Mouse (Mus musculus) embryonic facial prominence, embryonic 11.5 days (tissue): ENCODE results near the gene Aadac. TPM values are rescaled to one million over a fixed set of nuclear protein-coding genes. Genes with fewer than 3 reads are reported as not detected.

Experiments used
- ATAC-seq: fragments of 200-750 bp; cut with Nextera tagmentation; replicated peaks from 2 replicates; pipeline ENCODE4 v1.8.0; 2017; ENCODE audit warnings: low read depth; ENCODE audit not compliant: insufficient number of reproducible peaks, low FRiP score, low TSS enrichment
- DNase-seq: peaks from one replicate; pipeline ENCODE4 v3.0.0-alpha.2; 2015; ENCODE audit warnings: low spot score
- H3K27ac ChIP-seq: fragments of 300-500 bp; sonication (generic); replicated peaks from 2 replicates; pipeline ENCODE4 v1.5.1; 2014; ENCODE audit warnings: mild to moderate bottlenecking, low read depth, low read length, control low read depth
- H3K27me3 ChIP-seq: fragments of 300-500 bp; sonication (generic); 2 replicates; pipeline ENCODE4 v1.6.1; 2014; ENCODE audit warnings: mild to moderate bottlenecking, low read length, moderate library complexity, mixed read lengths; ENCODE audit not compliant: control insufficient read depth, insufficient read depth
- H3K36me3 ChIP-seq: fragments of 300-500 bp; sonication (generic); replicated peaks from 2 replicates; pipeline ENCODE4 v1.6.1; 2014; ENCODE audit warnings: low read depth, mild to moderate bottlenecking, low read length, moderate library complexity, mixed read lengths; ENCODE audit not compliant: control insufficient read depth, insufficient read depth
- H3K4me1 ChIP-seq: fragments of 300-500 bp; sonication (generic); 2 replicates; pipeline ENCODE4 v1.6.1; 2014; ENCODE audit warnings: low read length, mixed read lengths; ENCODE audit not compliant: control insufficient read depth, insufficient read depth
- H3K4me2 ChIP-seq: fragments of 300-500 bp; sonication (generic); 2 replicates; pipeline ENCODE4 v1.6.1; 2014; ENCODE audit warnings: low read depth, mild to moderate bottlenecking, control low read depth, low read length, moderate library complexity
- H3K4me3 ChIP-seq: fragments of 300-500 bp; sonication (generic); 2 replicates; pipeline ENCODE4 v1.5.1; 2014; ENCODE audit warnings: low read depth, low read length, control low read depth
- H3K9ac ChIP-seq: fragments of 300-500 bp; sonication (generic); replicated peaks from 2 replicates; pipeline ENCODE4 v1.6.1; 2014; ENCODE audit warnings: mild to moderate bottlenecking, control low read depth, low read length
- H3K9me3 ChIP-seq: fragments of 300-500 bp; sonication (generic); replicated peaks from 2 replicates; pipeline ENCODE4 v1.6.1; 2016; ENCODE audit warnings: mild to moderate bottlenecking, low read length, inconsistent platforms, mixed read lengths; ENCODE audit not compliant: control insufficient read depth
- WGBS: fragments of 180-500 bp; shearing (Covaris S2); extraction: QIAGEN DNeasy Blood & Tissue Kit; methylation state at CpG from one replicate; pipeline ENCODE4 v1.1.7; 2014; 5-methylcytosine and 5-hydroxymethylcytosine counted together
- polyA plus RNA-seq: library from polyadenylated mRNA; unstranded; fragments of >200 nt; fragmentation: Nextera tagmentation; extraction: Ambion mirVana; gene quantifications from 2 replicates; pipeline ENCODE4 v1.2.1, GENCODE M21; 2014

Gene Aadac
- polyA plus RNA-seq = not detected in 2 replicates

- no peaks in the 10 kb centered on the region for H3K27me3 ChIP-seq
- no peak for ATAC-seq
- 70% methylated on average over 1 of the region's 1 CpGs for WGBS
- no peaks in the 10 kb centered on the region for H3K4me1 ChIP-seq
- H3K36me3 ChIP-seq = no peaks in the 10 kb centered on the region
- no peak for DNase-seq
- no peak within 1 kb of the TSS for H3K4me3 ChIP-seq
- H3K27ac ChIP-seq = no peak within 1 kb of the TSS
- no peak within 1 kb of the TSS for H3K9ac ChIP-seq
- H3K4me2 ChIP-seq = no peak within 1 kb of the TSS
- no peaks in the 10 kb centered on the region for H3K9me3 ChIP-seq
Measured at GRCm38 (mm10) chr3:60025417-60025816, at the start of gene Aadac. Gene Aadac, plus strand, starts transcription at chr3:60025717.

GRCm38 (mm10) chr3:60003622-60004021 is 21.9 kb upstream of the Aadac start:
- Histone ChIP-seq H3K4me3 (no peak overlapping the region), H3K9ac (no peak overlapping the region), H3K27me3 (no peaks in the 10 kb centered on the region), H3K36me3 (no peaks in the 10 kb centered on the region), H3K27ac (no peak overlapping the region), H3K4me2 (no peak overlapping the region), H3K4me1 (no peaks in the 10 kb centered on the region), H3K9me3 (no peaks in the 10 kb centered on the region)
- DNase-seq = no peak
- no peak for ATAC-seq

- no peak within 1 kb of the TSS for H3K27ac ChIP-seq
- H3K27me3 ChIP-seq = no peaks in the 10 kb centered on the region
- H3K9ac ChIP-seq = no peak within 1 kb of the TSS
- H3K9me3 ChIP-seq = no peaks in the 10 kb centered on the region
- no peak for DNase-seq
- no peaks in the 10 kb centered on the region for H3K36me3 ChIP-seq
- no peak within 1 kb of the TSS for H3K4me2 ChIP-seq
- no peak within 1 kb of the TSS for H3K4me3 ChIP-seq
- no peak for ATAC-seq
- no peaks in the 10 kb centered on the region for H3K4me1 ChIP-seq
- WGBS = 76% methylated on average over 1 of the region's 1 CpGs
Measured at GRCm38 (mm10) chr3:60006443-60006842, 19.1 kb upstream of the Aadac start, which contains the start of gene Aadacl2. Gene Aadacl2, plus strand, starts transcription at chr3:60006743.

- Histone ChIP-seq H3K27me3 (no peaks in the 10 kb centered on the region), H3K4me2 (no peak overlapping the region), H3K9me3 (no peaks in the 10 kb centered on the region), H3K27ac (no peak overlapping the region), H3K36me3 (no peaks in the 10 kb centered on the region), H3K4me1 (no peaks in the 10 kb centered on the region), H3K4me3 (no peak overlapping the region), H3K9ac (no peak overlapping the region)
- 90% methylated on average over 4 of the region's 4 CpGs for WGBS
- no peak for DNase-seq
- ATAC-seq = no peak
Measured at GRCm38 (mm10) chr3:60031511-60031910, 6.0 kb downstream of the Aadac start.

- ATAC-seq (no peak), DNase-seq (no peak)
- Histone ChIP-seq H3K4me1 (no peaks in the 10 kb centered on the region), H3K9me3 (no peaks in the 10 kb centered on the region), H3K9ac (no peak overlapping the region), H3K27ac (no peak overlapping the region), H3K4me3 (no peak overlapping the region), H3K4me2 (no peak overlapping the region), H3K36me3 (no peaks in the 10 kb centered on the region), H3K27me3 (no peaks in the 10 kb centered on the region)
- 76% methylated on average over 3 of the region's 3 CpGs for WGBS
Measured at GRCm38 (mm10) chr3:60046221-60046913, 20.9 kb downstream of the Aadac start.

- Histone ChIP-seq H3K4me3 (no peak overlapping the region), H3K36me3 (no peaks in the 10 kb centered on the region), H3K9ac (no peak overlapping the region), H3K4me2 (no peak overlapping the region), H3K27me3 (no peaks in the 10 kb centered on the region), H3K27ac (no peak overlapping the region), H3K9me3 (no peaks in the 10 kb centered on the region), H3K4me1 (no peaks in the 10 kb centered on the region)
- DNase-seq = no peak
- no peak for ATAC-seq
- WGBS = 82% methylated on average over 3 of the region's 3 CpGs
Measured at GRCm38 (mm10) chr3:60053231-60053927, 27.9 kb downstream of the Aadac start.

- no peaks in the 10 kb centered on the region for H3K36me3 ChIP-seq
- H3K9me3 ChIP-seq = no peaks in the 10 kb centered on the region
- no peak overlapping the region for H3K9ac ChIP-seq
- H3K27ac ChIP-seq = no peak overlapping the region
- WGBS = 93% methylated on average over 2 of the region's 2 CpGs
- H3K4me3 ChIP-seq = no peak overlapping the region
- H3K4me2 ChIP-seq = no peak overlapping the region
- no peak for ATAC-seq
- H3K27me3 ChIP-seq = no peaks in the 10 kb centered on the region
- DNase-seq = no peak
- no peaks in the 10 kb centered on the region for H3K4me1 ChIP-seq
Measured at GRCm38 (mm10) chr3:60053931-60054330, 28.4 kb downstream of the Aadac start.

DNA sequence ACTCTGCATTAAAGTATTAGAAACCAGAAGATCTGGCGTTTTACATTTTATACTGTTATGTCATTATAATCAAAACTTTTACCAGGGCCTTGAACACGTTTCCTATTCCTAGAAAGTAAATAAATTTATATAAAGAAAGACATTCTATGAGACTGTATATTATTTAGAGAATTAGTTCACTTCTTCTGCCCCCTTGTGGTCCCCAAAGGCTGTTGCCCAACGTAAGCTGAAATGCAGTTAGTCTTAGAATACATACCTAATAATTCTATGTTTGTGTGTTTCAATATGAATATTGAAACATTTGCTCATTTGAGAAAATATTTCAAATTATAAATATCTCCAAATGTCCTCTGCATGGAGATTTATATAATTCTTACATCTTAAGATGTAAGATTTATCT is 30.9 kb downstream of the Aadac start:
- no peaks in the 10 kb centered on the region for H3K9me3 ChIP-seq
- no peak overlapping the region for H3K4me3 ChIP-seq
- DNase-seq = peak; percentile 46
- no peaks in the 10 kb centered on the region for H3K36me3 ChIP-seq
- no peak overlapping the region for H3K4me2 ChIP-seq
- ATAC-seq = no peak
- H3K27me3 ChIP-seq = no peaks in the 10 kb centered on the region
- H3K4me1 ChIP-seq = no peaks in the 10 kb centered on the region
- H3K27ac ChIP-seq = no peak overlapping the region
- no peak overlapping the region for H3K9ac ChIP-seq
- 28% methylated on average over 3 of the region's 3 CpGs for WGBS
